Mouse (Mus musculus) midbrain, embryonic 11.5 days (tissue): ENCODE results near the gene Ift20. TPM values are rescaled to one million over a fixed set of nuclear protein-coding genes. Genes with fewer than 3 reads are reported as not detected.
A peak's percentile ranks its signal among the peaks of the same experiment; 100 is the strongest.
"Not testable (repeated sequence)": the region's sequence is repeated elsewhere in the genome, so short reads cannot be mapped to it uniquely, and the experiment has no call there.

Experiments used
- ATAC-seq: fragments of 200-750 bp; cut with Nextera tagmentation; 2 replicates; pipeline ENCODE4 v1.8.0; 2017; ENCODE audit warnings: moderate TSS enrichment, moderate library complexity; ENCODE audit not compliant: low FRiP score
- DNase-seq: peaks from one replicate; pipeline ENCODE4 v3.0.0; 2015; ENCODE audit warnings: low spot score; ENCODE audit errors: missing footprints
- H3K27ac ChIP-seq: fragments of 300-500 bp; sonication (generic); 2 replicates; pipeline ENCODE4 v1.5.1; 2014; ENCODE audit warnings: low read depth, low read length
- H3K27me3 ChIP-seq: fragments of 300-500 bp; sonication (generic); 2 replicates; pipeline ENCODE4 v1.6.1; 2014; ENCODE audit warnings: mild to moderate bottlenecking, low read length, moderate library complexity, mixed read lengths; ENCODE audit not compliant: control insufficient read depth, insufficient read depth
- H3K36me3 ChIP-seq: fragments of 300-500 bp; sonication (generic); 2 replicates; pipeline ENCODE4 v1.6.1; 2014; ENCODE audit warnings: mild to moderate bottlenecking, low read length, moderate library complexity, mixed read lengths; ENCODE audit not compliant: control insufficient read depth, insufficient read depth
- H3K4me1 ChIP-seq: fragments of 300-500 bp; sonication (generic); 2 replicates; pipeline ENCODE4 v1.6.1; 2014; ENCODE audit warnings: low read length; ENCODE audit not compliant: control insufficient read depth, insufficient read depth
- H3K4me2 ChIP-seq: fragments of 300-500 bp; sonication (generic); 2 replicates; pipeline ENCODE4 v1.6.1; 2014; ENCODE audit warnings: mild to moderate bottlenecking, moderate library complexity
- H3K4me3 ChIP-seq: fragments of 300-500 bp; sonication (generic); 2 replicates; pipeline ENCODE4 v1.5.1; 2014; ENCODE audit warnings: low read depth, low read length
- H3K9ac ChIP-seq: fragments of 300-500 bp; sonication (generic); 2 replicates; pipeline ENCODE4 v1.6.1; 2014; ENCODE audit warnings: low read length
- H3K9me3 ChIP-seq: fragments of 300-500 bp; sonication (generic); 2 replicates; pipeline ENCODE4 v1.6.1; 2016; ENCODE audit warnings: low read length; ENCODE audit not compliant: control insufficient read depth
- WGBS: fragments of 180-500 bp; shearing (Covaris S2); extraction: QIAGEN DNeasy Blood & Tissue Kit; methylation state at CpG from one replicate; pipeline ENCODE4 v1.1.7; 2014; 5-methylcytosine and 5-hydroxymethylcytosine counted together
- polyA plus RNA-seq: library from polyadenylated mRNA; unstranded; fragments of >200 nt; fragmentation: Nextera tagmentation; extraction: Ambion mirVana; gene quantifications from 2 replicates; pipeline ENCODE4 v1.2.1, GENCODE M21; 2014

Gene Ift20
- polyA plus RNA-seq, 1 experiment from 2014 or later = 110 TPM

DNA sequence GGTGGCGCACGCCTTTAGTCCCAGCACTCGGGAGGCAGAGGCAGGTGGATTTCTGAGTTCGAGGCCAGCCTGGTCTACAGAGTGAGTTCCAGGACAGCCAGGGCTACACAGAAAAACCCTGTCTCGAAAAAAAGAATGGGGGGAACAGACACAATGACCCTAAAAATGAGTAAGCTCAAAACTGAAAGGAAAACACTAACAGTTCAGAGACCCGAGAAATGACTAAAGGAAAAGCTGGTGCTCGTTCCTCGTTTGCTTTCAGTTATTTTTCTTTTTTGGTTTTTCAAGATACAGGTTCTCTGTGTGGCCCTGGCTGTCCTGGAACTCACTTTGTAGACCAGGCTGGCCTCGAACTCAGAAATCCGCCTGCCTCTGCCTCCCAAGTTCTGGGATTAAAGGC lies 4.6 kb upstream of the Ift20 start:
- H3K36me3 ChIP-seq = peaks cover 16% of the 10 kb centered on the region
- not testable (repeated sequence) for H3K4me3 ChIP-seq, H3K9ac ChIP-seq, ATAC-seq, H3K9me3 ChIP-seq, H3K27ac ChIP-seq, H3K4me2 ChIP-seq, H3K27me3 ChIP-seq, DNase-seq, H3K4me1 ChIP-seq
- WGBS = 89% methylated on average over 10 of the region's 10 CpGs

DNA sequence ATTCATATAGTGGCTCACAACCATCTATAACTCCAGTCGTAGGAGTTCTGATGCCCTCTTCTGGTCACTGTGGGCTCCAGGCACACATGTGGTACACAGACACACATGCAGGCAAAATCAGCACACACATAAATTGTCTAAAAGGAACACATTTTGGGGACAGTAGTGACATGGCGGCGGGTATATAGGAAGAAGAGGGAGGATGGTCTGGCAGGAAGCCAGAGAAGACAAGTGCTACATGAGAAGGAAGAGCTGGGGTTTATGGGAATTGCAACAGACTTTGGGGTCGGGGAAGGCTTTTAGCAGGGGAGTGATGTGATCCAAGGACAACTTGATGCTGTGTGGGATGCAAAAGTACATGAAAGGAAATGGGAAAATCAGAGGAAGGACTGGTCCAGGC lies 1.6 kb upstream of the Ift20 start:
- Histone ChIP-seq H3K4me3 (no peak overlapping the region), H3K4me2 (peak overlapping the region; percentile 81; the same call in 1 of the 2 replicates), H3K9me3 (no peaks in the 10 kb centered on the region), H3K9ac (no peak overlapping the region), H3K27me3 (no peaks in the 10 kb centered on the region), H3K36me3 (peaks cover 6% of the 10 kb centered on the region; the same call in 1 of the 2 replicates), H3K27ac (no peak overlapping the region), H3K4me1 (peaks cover 17% of the 10 kb centered on the region)
- ATAC-seq = no peak
- no peak for DNase-seq
- 90% methylated on average over 4 of the region's 4 CpGs for WGBS

DNA sequence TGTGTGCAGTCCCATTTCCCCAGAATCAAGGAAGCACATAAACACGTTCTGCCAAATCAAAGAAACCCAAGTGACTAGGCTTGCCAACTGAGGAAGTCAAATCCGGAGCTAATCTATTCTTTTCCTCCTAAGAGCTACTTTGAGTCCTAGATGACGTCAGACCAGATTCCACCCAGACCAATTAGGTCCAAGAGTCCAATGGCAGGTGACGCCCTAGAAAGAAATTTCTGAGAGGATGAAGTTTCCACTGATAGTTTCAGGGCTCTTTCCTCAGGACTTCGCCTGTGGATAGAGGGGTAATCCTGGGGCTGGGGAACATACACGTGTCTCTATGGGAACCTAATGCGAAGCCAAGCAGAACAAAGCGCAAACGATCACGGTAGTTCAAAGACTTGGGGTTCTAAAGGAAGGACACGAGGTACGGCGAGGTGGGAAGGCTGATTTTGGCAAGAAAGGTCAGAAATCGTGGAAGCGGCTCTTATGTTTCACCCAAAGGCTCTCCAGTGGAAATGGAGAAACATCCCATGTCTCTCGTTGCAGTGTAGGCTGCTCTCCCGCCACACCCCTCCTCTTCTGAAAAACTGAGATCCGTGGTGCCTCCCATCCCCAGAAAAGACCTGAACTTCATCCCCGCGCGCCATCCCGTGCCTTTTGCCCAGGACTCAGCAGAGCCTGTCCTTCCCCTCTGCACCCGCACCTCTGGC lies 633 bp upstream of the Ift20 start:
- Histone ChIP-seq H3K4me2 (peak overlapping the region; percentile 81), H3K27me3 (no peaks in the 10 kb centered on the region), H3K4me1 (peaks cover 17% of the 10 kb centered on the region), H3K9ac (peak overlapping the region; percentile 83), H3K27ac (peak overlapping the region; percentile 74), H3K9me3 (no peaks in the 10 kb centered on the region), H3K36me3 (peaks cover 5% of the 10 kb centered on the region; the same call in 1 of the 2 replicates), H3K4me3 (peak overlapping the region; percentile 82)
- peak; percentile 89 for DNase-seq
- peak; percentile 23 for ATAC-seq
- 1% methylated on average over 23 of the region's 23 CpGs for WGBS

DNA sequence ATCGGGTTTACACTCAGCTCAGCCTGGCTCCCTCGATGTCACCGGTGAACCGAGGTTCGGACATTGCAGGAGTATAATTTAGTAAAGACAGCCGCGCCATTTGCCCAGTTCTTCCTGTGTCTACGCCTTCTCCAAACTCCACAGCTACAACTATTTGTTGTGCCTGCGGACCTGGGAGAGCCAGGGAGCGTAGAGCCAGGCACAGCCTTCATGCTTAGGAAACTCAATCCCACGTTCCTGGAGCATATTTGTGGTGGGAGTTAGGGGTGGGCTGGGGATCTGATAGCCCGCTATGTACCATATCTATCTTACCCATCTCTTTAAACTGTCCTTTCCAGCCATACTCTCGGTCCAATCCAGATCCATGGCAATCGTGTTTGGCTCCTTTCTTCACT lies 526 bp downstream of the Ift20 start:
- ATAC-seq = peak; percentile 4

DNA sequence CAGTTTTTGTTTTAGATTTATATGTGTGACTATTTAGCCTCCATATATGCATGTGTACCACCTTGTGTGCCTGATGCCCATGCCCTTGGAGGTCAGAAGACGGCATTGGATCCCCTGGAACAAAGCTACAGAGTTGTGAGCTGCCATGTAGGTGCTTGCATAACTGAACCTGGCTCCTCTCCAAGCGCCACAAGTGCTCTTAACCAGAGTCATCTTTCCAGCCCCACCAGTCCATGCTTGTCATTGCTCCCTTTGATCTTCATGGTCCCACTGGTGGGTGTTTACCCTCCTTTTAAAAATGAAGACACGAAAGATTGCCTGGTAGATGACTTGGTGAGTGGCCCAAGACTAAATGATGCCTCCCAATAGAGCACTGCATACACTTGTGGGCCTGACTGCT lies 4.2 kb downstream of the Ift20 start:
- Histone ChIP-seq H3K27me3 (no peaks in the 10 kb centered on the region), H3K4me3 (no peak overlapping the region), H3K4me2 (no peak overlapping the region), H3K9ac (no peak overlapping the region), H3K36me3 (peaks cover 11% of the 10 kb centered on the region; the same call in 1 of the 2 replicates), H3K27ac (no peak overlapping the region), H3K9me3 (no peaks in the 10 kb centered on the region), H3K4me1 (peaks cover 9% of the 10 kb centered on the region)
- no peak for DNase-seq
- ATAC-seq = no peak
- WGBS = 92% methylated on average over 3 of the region's 3 CpGs

More for the DNA sequence above, 526 bp downstream of the Ift20 start:
- WGBS = 5% methylated on average over 14 of the region's 14 CpGs
- H3K9ac ChIP-seq = peak overlapping the region; percentile 80
- peaks cover 17% of the 10 kb centered on the region for H3K4me1 ChIP-seq
- no peaks in the 10 kb centered on the region for H3K27me3 ChIP-seq
- no peak for DNase-seq
- peak overlapping the region; percentile 92 for H3K4me2 ChIP-seq
- H3K36me3 ChIP-seq = peaks cover 5% of the 10 kb centered on the region; the same call in 1 of the 2 replicates
- no peaks in the 10 kb centered on the region for H3K9me3 ChIP-seq
- peak overlapping the region; percentile 59 for H3K27ac ChIP-seq
- peak overlapping the region; percentile 82 for H3K4me3 ChIP-seq

DNA sequence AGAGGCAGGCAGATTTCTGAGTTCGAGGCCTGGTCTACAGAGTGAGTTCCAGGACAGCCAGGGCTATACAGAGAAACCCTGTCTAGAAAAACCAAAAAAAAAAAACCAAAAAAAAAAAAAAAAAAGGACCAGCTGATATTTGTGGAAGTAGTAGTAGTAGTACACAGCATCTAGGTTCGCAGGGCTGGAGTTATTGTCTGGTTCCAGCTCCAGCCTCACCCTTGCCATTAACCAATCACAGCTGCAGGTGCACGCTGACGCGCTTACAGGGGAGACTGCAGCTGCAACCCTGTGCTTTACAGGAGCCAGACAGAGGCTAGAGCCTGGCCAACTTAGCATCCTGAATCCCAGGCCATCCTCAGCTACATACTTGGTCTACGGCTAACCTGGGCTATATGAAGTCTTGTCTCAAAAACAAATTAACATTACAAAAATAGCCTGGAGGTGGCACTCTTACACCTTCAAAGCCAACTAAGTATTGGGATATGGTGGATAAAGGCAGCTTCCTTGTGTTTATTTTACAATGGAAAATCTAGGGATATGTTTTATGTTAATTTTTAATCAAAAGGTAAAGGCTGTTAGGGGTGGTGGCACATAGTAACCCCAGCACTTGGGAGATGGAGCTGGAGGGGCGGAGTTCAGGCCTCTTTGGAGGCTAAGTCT lies 8.4 kb downstream of the Ift20 start:
- no peak for ATAC-seq
- peaks cover 8% of the 10 kb centered on the region; the same call in 1 of the 2 replicates for H3K36me3 ChIP-seq
- no peak overlapping the region for H3K4me3 ChIP-seq
- no peaks in the 10 kb centered on the region for H3K9me3 ChIP-seq
- H3K4me1 ChIP-seq = peaks cover 11% of the 10 kb centered on the region
- H3K27me3 ChIP-seq = no peaks in the 10 kb centered on the region
- H3K27ac ChIP-seq = no peak overlapping the region
- 97% methylated on average over 7 of the region's 7 CpGs for WGBS
- no peak overlapping the region for H3K9ac ChIP-seq
- no peak for DNase-seq
- no peak overlapping the region for H3K4me2 ChIP-seq

DNA sequence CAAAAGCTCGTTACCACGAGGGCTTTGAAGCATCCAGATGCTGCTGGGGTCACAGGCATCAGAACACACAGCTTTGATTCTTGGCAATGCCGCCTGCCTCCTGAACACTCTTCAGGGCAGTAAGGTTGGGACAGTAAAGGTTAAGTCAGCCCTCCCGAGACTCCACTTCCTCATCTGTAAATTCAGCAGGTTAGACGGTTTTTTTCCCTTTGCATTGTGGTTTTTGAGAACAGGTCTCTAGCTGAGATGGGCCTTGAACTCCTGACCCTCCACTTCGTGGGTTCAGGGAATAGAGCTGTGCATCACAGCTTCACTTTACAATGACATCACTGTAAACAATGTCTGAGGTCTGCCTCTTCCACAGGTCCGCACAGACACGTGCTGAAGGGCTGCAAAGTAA lies 9.0 kb downstream of the Ift20 start:
- ATAC-seq (no peak), DNase-seq (no peak)
- Histone ChIP-seq H3K27me3 (no peaks in the 10 kb centered on the region), H3K27ac (no peak overlapping the region), H3K4me3 (no peak overlapping the region), H3K36me3 (peaks cover 6% of the 10 kb centered on the region; the same call in 1 of the 2 replicates), H3K9ac (no peak overlapping the region), H3K9me3 (no peaks in the 10 kb centered on the region), H3K4me1 (peaks cover 12% of the 10 kb centered on the region), H3K4me2 (no peak overlapping the region)
- WGBS = 77% methylated on average over 8 of the region's 8 CpGs

DNA sequence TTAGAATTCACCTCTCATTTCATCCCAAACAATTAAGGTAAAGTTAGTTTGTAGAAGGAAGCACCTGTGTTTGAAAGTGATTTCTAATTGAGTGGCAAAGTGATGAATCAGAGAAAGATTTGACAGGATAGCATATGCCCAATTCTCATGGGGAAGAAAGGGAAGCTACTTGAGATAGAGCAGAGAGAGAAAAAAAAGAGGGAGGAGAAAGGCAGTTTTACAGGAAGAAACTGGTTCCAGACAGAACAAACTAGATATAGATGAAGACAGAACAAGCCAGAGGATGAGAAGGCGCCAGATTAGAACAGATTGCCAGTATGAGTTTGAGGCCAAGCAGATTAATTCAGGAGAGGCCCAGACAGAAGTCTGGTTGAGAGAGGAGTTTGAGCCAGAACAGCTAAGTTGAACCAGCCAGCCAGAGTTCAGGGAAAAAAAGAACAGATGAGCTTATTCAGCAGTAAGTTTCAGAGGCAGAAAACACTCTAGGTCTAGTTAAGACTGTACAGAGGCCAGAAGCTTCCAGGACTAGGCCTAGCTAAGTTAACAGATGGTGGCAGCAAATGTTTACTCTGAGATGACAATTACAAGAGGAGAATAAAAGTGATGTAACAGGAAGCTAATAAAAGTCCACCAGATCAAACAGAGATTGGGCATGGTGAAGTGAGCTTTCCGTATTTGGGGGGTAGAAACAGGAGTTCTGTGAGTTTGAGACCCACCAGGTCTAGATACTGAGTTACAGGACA lies 11.7 kb downstream of the Ift20 start:
- H3K36me3 ChIP-seq = peaks cover 4% of the 10 kb centered on the region; the same call in 1 of the 2 replicates
- H3K9me3 ChIP-seq = no peaks in the 10 kb centered on the region
- 90% methylated on average over 2 of the region's 2 CpGs for WGBS
- no peak overlapping the region for H3K4me3 ChIP-seq
- H3K4me1 ChIP-seq = peaks cover 12% of the 10 kb centered on the region
- no peak overlapping the region for H3K9ac ChIP-seq
- ATAC-seq (no peak), DNase-seq (no peak)
- H3K27me3 ChIP-seq = no peaks in the 10 kb centered on the region
- no peak overlapping the region for H3K27ac ChIP-seq
- no peak overlapping the region for H3K4me2 ChIP-seq
